Mouse (Mus musculus): ENCODE data around the gene Zfp148.
A peak's percentile ranks its signal among the peaks of the same experiment; 100 is the strongest.

DNA sequence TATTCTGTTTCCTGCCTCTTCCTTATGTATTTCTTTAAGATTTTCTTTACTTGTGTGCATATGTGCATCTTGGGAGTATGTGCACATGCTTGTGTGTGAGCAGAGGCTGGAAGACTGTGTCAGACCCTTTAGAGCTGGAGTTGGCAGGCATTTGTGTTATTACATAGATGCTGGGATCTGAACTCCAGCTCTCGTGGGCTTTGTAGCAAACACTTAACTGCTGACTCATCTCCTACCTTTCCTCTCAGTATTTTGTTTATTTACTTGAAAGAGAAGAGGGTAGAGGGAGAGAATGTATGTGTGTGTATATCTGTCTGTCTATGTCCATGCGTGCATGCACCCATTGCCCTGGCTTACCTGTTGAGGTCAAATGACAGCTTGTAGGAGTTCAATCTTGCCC is 22.6 kb downstream of the Zfp148 start:
- no peak for TF ChIP-seq ZC3H11A (IDR thresholded peaks at IDR 0.05; ENCODE audit: borderline replicate concordance, low read depth, low read length)
- 0 out of 2 replicates have a peak, but pooled peaks have one; percentile 11 for TF ChIP-seq MAFK (IDR thresholded peaks at IDR 0.05; ENCODE audit: insufficient read depth, low read depth, low read length)

Measured in ES-E14 (cell line).